23 mouse cellular contexts compared by ENCODE assay signal in the genomic region with DNA sequence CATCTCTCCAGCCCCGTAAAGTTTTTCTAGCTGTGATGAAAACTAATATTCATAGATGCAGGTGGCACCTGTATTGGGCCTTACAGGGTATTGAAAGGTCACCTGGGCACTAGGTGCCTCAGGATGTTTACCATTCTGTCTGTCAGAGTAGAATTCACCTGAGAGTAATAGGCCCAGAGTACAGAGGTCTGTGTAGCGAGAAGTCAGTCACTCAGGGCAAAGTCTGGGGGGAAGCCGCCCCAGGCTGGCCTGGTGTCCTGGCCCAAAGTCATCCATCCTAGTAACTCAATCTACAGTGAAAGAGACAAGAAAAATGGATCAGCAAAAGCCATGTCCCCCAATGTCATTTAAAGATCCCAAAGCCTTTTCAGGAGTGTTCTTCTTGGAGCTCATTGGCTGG. TPM values are rescaled to one million over a fixed set of nuclear protein-coding genes. Genes with fewer than 3 reads are reported as not detected.
DNase-seq lines count a peak whose midpoint lies in the region; ATAC-seq and TF ChIP-seq lines count a peak whose summit lies in the region.
"Had no signal": no experiment of that assay in that cellular context is flagged by ENCODE, and none has a peak within 500 bp of the region (broad histone marks: within the 10 kb centered on the region; RNA-seq: fewer than 3 reads in every experiment).

No protein-coding gene starts in this region.

- no peak overlapping the region for H3K4me3 ChIP-seq in gastrocnemius, adult 2 months
- no peak overlapping the region for H3K4me3 ChIP-seq in intestine, embryonic 15.5 days (replicated peaks)
- no peak overlapping the region for H3K4me3 ChIP-seq in liver, embryonic 15.5 days (replicated peaks)
- H3K4me3 ChIP-seq: embryonic facial prominence, embryonic 10.5 days; forebrain, embryonic 13.5 days; heart, adult 2 months; heart, embryonic 15.5 days had no signal

- 78% methylated on average over 3 of the region's 3 CpGs for WGBS in intestine, embryonic 15.5 days
- WGBS in liver, embryonic 15.5 days (ENCODE audit: insufficient replicate concordance), result 65% methylated on average over 3 of the region's 3 CpGs

- H3K4me2 ChIP-seq in intestine, embryonic 15.5 days (replicated peaks), result no peak overlapping the region
- H3K4me2 ChIP-seq in liver, embryonic 15.5 days, result no peak overlapping the region
- H3K4me2 ChIP-seq: forebrain, embryonic 13.5 days; heart, embryonic 11.5 days; heart, embryonic 15.5 days had no signal

- no peak for DNase-seq in gastrocnemius, adult 2 months
- no peak for DNase-seq in gastrocnemius, adult 18-20 months (ENCODE audit: low spot score)
- peak; percentile 50 for DNase-seq in kidney, adult 9 months
- no peak for DNase-seq in kidney, postnatal 4 days
- DNase-seq in retina, embryonic 14.5 days (ENCODE audit: low spot score), result no peak
- no peak for DNase-seq in testis, postnatal 10 days (ENCODE audit: low spot score)
- DNase-seq: adrenal gland, adult 8-10 months; adrenal gland, postnatal 36 days; B cell, adult 2 months; cerebellum, adult 2 months; cerebellum, postnatal 10 days; gastrocnemius, postnatal 14 days; heart, adult 2 months; heart, postnatal 14 days had no signal

- H3K27ac ChIP-seq in gastrocnemius, adult 2 months, result peak overlapping the region; percentile 20; the same call in 1 of the 2 replicates
- H3K27ac ChIP-seq in intestine, embryonic 15.5 days, result no peak overlapping the region
- no peak overlapping the region for H3K27ac ChIP-seq in liver, embryonic 15.5 days (replicated peaks)
- H3K27ac ChIP-seq: embryonic facial prominence, embryonic 10.5 days; forebrain, embryonic 13.5 days; heart, embryonic 15.5 days had no signal

- H3K36me3 ChIP-seq in intestine, embryonic 15.5 days, result no peaks in the 10 kb centered on the region
- H3K36me3 ChIP-seq in liver, embryonic 15.5 days (replicated peaks), result 0 out of 2 replicates have a peak, but pooled peaks cover 9% of the 10 kb centered on the region

- H3K27me3 ChIP-seq in intestine, embryonic 15.5 days (replicated peaks), result no peaks in the 10 kb centered on the region
- H3K27me3 ChIP-seq in liver, embryonic 15.5 days, result no peaks in the 10 kb centered on the region
- H3K27me3 ChIP-seq: forebrain, embryonic 13.5 days; heart, embryonic 15.5 days had no signal

- no peaks in the 10 kb centered on the region for H3K9me3 ChIP-seq in intestine, embryonic 15.5 days
- H3K9me3 ChIP-seq in liver, embryonic 15.5 days (replicated peaks), result no peaks in the 10 kb centered on the region
- H3K9me3 ChIP-seq: embryonic facial prominence, embryonic 10.5 days; forebrain, embryonic 13.5 days; G1E; heart, embryonic 15.5 days had no signal

- H3K9ac ChIP-seq in intestine, embryonic 15.5 days, result no peak overlapping the region
- no peak overlapping the region for H3K9ac ChIP-seq in liver, embryonic 15.5 days
- H3K9ac ChIP-seq: forebrain, embryonic 13.5 days; heart, embryonic 15.5 days had no signal

- H3K4me1 ChIP-seq in intestine, embryonic 15.5 days (replicated peaks), result 0 out of 2 replicates have a peak, but pooled peaks cover 5% of the 10 kb centered on the region
- peaks cover 24% of the 10 kb centered on the region for H3K4me1 ChIP-seq in liver, embryonic 15.5 days (replicated peaks)

- no peak for TF ChIP-seq CTCF in gastrocnemius, adult 2 months (IDR thresholded peaks at IDR 0.05)

- intact Hi-C loops in gastrocnemius, adult 2 months (cut with DNase I), result no loop called here

- peak; percentile 44 for ATAC-seq in intestine, embryonic 15.5 days
- ATAC-seq in liver, embryonic 15.5 days (ENCODE audit: insufficient read depth), result peak; percentile 40; the same call in 1 of the 2 replicates
- ATAC-seq: CD4-positive, CD25-positive, alpha-beta regulatory T cell, adult 4 months; forebrain, embryonic 13.5 days had no signal

RNA-seq across cellular contexts. Expression of a gene that starts 6.2 kb away (rescaled TPM):
- 100 to 1,000 TPM in 1 of 2 experiments, 10 to 100 TPM in 1; 78.9 to 103 TPM for total RNA-seq in gastrocnemius, adult 2 months (2021)
- 10 to 100 TPM; 75.0 to 87.3 TPM for total RNA-seq in gastrocnemius, adult 18-20 months (2021)
- 19.2 and 22.5 TPM in 2 replicates for polyA plus RNA-seq in intestine, embryonic 15.5 days (2015; fragmentation: Nextera tagmentation; extraction: Ambion mirVana)
- polyA plus RNA-seq in liver, embryonic 15.5 days (2015; fragmentation: Nextera tagmentation; extraction: Ambion mirVana), result 11.5 and 12.4 TPM in 2 replicates

RNA-seq across cellular contexts. Expression of a gene that starts 33.0 kb away (rescaled TPM):
- total RNA-seq in gastrocnemius, adult 2 months (2021), result 10 to 100 TPM in 1 of 2 experiments, 1 to 10 TPM in 1; 9.3 to 19.7 TPM
- total RNA-seq in gastrocnemius, adult 18-20 months (2021), result 10 to 100 TPM in 1 of 2 experiments, 1 to 10 TPM in 1; 9.3 to 13.9 TPM
- 3.8 and 5.7 TPM in 2 replicates for polyA plus RNA-seq in intestine, embryonic 15.5 days (2015; fragmentation: Nextera tagmentation; extraction: Ambion mirVana)
- polyA plus RNA-seq in liver, embryonic 15.5 days (2015; fragmentation: Nextera tagmentation; extraction: Ambion mirVana), result 41.2 and 49.7 TPM in 2 replicates

RNA-seq across cellular contexts. Expression of a gene that starts 45.6 kb away (rescaled TPM):
- not detected for total RNA-seq in gastrocnemius, adult 2 months (2021)
- total RNA-seq in gastrocnemius, adult 18-20 months (2021), result under 1 TPM in 1 of 2 experiments, not detected in 1; 0.16 TPM
- 1.9 TPM in 2 replicates for polyA plus RNA-seq in intestine, embryonic 15.5 days (2015; fragmentation: Nextera tagmentation; extraction: Ambion mirVana)
- not detected in 2 replicates for polyA plus RNA-seq in liver, embryonic 15.5 days (2015; fragmentation: Nextera tagmentation; extraction: Ambion mirVana)
- total RNA-seq: G1E; heart, adult 2 months; heart, postnatal 14 days; hematopoietic stem cell, adult 5-6 weeks had no signal
- polyA plus RNA-seq: CD4-positive, CD25-positive, alpha-beta regulatory T cell, adult 4 months; G1E; heart, adult 2 months had no signal

RNA-seq across cellular contexts. Expression of a gene that starts 56.6 kb away (rescaled TPM):
- total RNA-seq in gastrocnemius, adult 2 months (2021), result 100 to 1,000 TPM; 132 to 151 TPM
- 100 to 1,000 TPM; 144 to 149 TPM for total RNA-seq in gastrocnemius, adult 18-20 months (2021)
- polyA plus RNA-seq in intestine, embryonic 15.5 days (2015; fragmentation: Nextera tagmentation; extraction: Ambion mirVana), result 272 and 276 TPM in 2 replicates
- 80.0 and 82.2 TPM in 2 replicates for polyA plus RNA-seq in liver, embryonic 15.5 days (2015; fragmentation: Nextera tagmentation; extraction: Ambion mirVana)
